Mouse (Mus musculus): ENCODE results near the gene Dusp12.

Dusp12 gene

GRCm38 (mm10) chr1:170896651-170897281 lies 11.4 kb upstream of the Dusp12 start:
- DNase-seq = no peak

- peak in 1 of 2 experiments; percentile 22 for DNase-seq
Measured at GRCm38 (mm10) chr1:170894603-170895602, 9.6 kb upstream of the Dusp12 start.

- no peak for DNase-seq
Measured at GRCm38 (mm10) chr1:170892279-170892678, 6.9 kb upstream of the Dusp12 start.

GRCm38 (mm10) chr1:170891646-170892045 lies 6.3 kb upstream of the Dusp12 start:
- no peak for DNase-seq

- no peak for DNase-seq
Measured at GRCm38 (mm10) chr1:170889310-170889709, 4.0 kb upstream of the Dusp12 start.

- no peak for DNase-seq
Measured at GRCm38 (mm10) chr1:170886044-170886458, 711 bp upstream of the Dusp12 start.

GRCm38 (mm10) chr1:170884390-170884789 lies 950 bp downstream of the Dusp12 start:
- no peak for DNase-seq

- DNase-seq = peak in 1 of 2 experiments; percentile 59
Measured at GRCm38 (mm10) chr1:170882915-170883485, 2.3 kb downstream of the Dusp12 start.

GRCm38 (mm10) chr1:170876906-170877305 lies 8.4 kb downstream of the Dusp12 start:
- no peak for DNase-seq

- DNase-seq = no peak
Measured at GRCm38 (mm10) chr1:170875676-170876075, 9.7 kb downstream of the Dusp12 start.

- no peak for DNase-seq
Measured at GRCm38 (mm10) chr1:170871961-170872360, 13.4 kb downstream of the Dusp12 start.

- no peak for DNase-seq
Measured at GRCm38 (mm10) chr1:170871402-170871801, 13.9 kb downstream of the Dusp12 start.

GRCm38 (mm10) chr1:170868905-170869283 lies 16.4 kb downstream of the Dusp12 start:
- DNase-seq = no peak

GRCm38 (mm10) chr1:170868107-170868904 lies 17.0 kb downstream of the Dusp12 start:
- peak; percentile 81 to 84 for DNase-seq

GRCm38 (mm10) chr1:170867691-170868105 lies 17.6 kb downstream of the Dusp12 start, which contains the start of gene Atf6:
Gene Atf6 (minus strand): TSS chr1:170867771.
- peak; percentile 95 to 97 for DNase-seq

- no peak for DNase-seq
Measured at GRCm38 (mm10) chr1:170866992-170867690, 18.2 kb downstream of the Dusp12 start.

- no peak for DNase-seq
Measured at GRCm38 (mm10) chr1:170865406-170865805, 19.9 kb downstream of the Dusp12 start.

GRCm38 (mm10) chr1:170864754-170865153 lies 20.6 kb downstream of the Dusp12 start:
- no peak for DNase-seq

GRCm38 (mm10) chr1:170864234-170864633 lies 21.1 kb downstream of the Dusp12 start:
- DNase-seq = no peak

GRCm38 (mm10) chr1:170863033-170863432 lies 22.3 kb downstream of the Dusp12 start:
- no peak for DNase-seq

GRCm38 (mm10) chr1:170862435-170862717 lies 23.0 kb downstream of the Dusp12 start:
- DNase-seq = no peak

Data from kidney, adult 8-10 months (tissue).